Mouse (Mus musculus) stomach, postnatal 0 days (tissue): Measurements from ENCODE around the gene Klhl40. TPM values are rescaled to one million over a fixed set of nuclear protein-coding genes. Genes with fewer than 3 reads are reported as not detected.

Source experiments
- ATAC-seq: fragments of 200-750 bp; cut with Nextera tagmentation; 2 replicates; pipeline ENCODE4 v1.8.0; 2017; ENCODE audit not compliant: low FRiP score, low TSS enrichment
- DNase-seq: peaks from one replicate; pipeline ENCODE4 v3.0.0-alpha.2; 2016; ENCODE audit warnings: low spot score
- H3K27ac ChIP-seq: fragments of 300-500 bp; sonication (generic); replicated peaks from 2 replicates; pipeline ENCODE4 v1.5.1; 2014; ENCODE audit warnings: mild to moderate bottlenecking, control low read depth
- H3K27me3 ChIP-seq: fragments of 300-500 bp; sonication (generic); 2 replicates; pipeline ENCODE4 v1.6.1; 2014; ENCODE audit warnings: low read length; ENCODE audit not compliant: control insufficient read depth, insufficient read depth
- H3K36me3 ChIP-seq: fragments of 300-500 bp; sonication (generic); 2 replicates; pipeline ENCODE4 v1.6.1; 2014; ENCODE audit warnings: low read length, mixed read lengths; ENCODE audit not compliant: control insufficient read depth, insufficient read depth
- H3K4me1 ChIP-seq: fragments of 300-500 bp; sonication (generic); replicated peaks from 2 replicates; pipeline ENCODE4 v1.6.1; 2014; ENCODE audit warnings: antibody characterized with exemption; ENCODE audit not compliant: control insufficient read depth, insufficient read depth
- H3K4me2 ChIP-seq: fragments of 300-500 bp; sonication (generic); replicated peaks from 2 replicates; pipeline ENCODE4 v1.6.1; 2014; ENCODE audit warnings: low read depth, mild to moderate bottlenecking, control low read depth, moderate library complexity
- H3K4me3 ChIP-seq: fragments of 300-500 bp; sonication (generic); 2 replicates; pipeline ENCODE4 v1.5.1; 2014; ENCODE audit warnings: low read depth, low read length, control low read depth
- H3K9ac ChIP-seq: fragments of 300-500 bp; sonication (generic); 2 replicates; pipeline ENCODE4 v1.6.1; 2014; ENCODE audit warnings: mild to moderate bottlenecking, low read length, control low read depth, mixed read lengths
- H3K9me3 ChIP-seq: fragments of 300-500 bp; sonication (generic); 2 replicates; pipeline ENCODE4 v1.6.1; 2016; ENCODE audit warnings: low read length; ENCODE audit not compliant: control insufficient read depth
- CTCF ChIP-seq: IDR thresholded peaks from 2 replicates; pipeline ENCODE4 v1.5.1; 2016; ENCODE audit warnings: antibody characterized with exemption, low read depth, mild to moderate bottlenecking, moderate library complexity
- EP300 ChIP-seq: optimal IDR thresholded peaks from 2 replicates; pipeline ENCODE3; 2016; ENCODE audit warnings: antibody characterized with exemption
- WGBS: fragments of 180-500 bp; shearing (Covaris S2); extraction: QIAGEN DNeasy Blood & Tissue Kit; methylation state at CpG from one replicate; pipeline ENCODE4 v1.1.7; 2014; 5-methylcytosine and 5-hydroxymethylcytosine counted together
- polyA plus RNA-seq: library from polyadenylated mRNA; unstranded; fragments of >200 nt; fragmentation: Nextera tagmentation; extraction: Ambion mirVana; gene quantifications from 2 replicates; pipeline ENCODE4 v1.2.1, GENCODE M21; 2015

Klhl40 gene
- polyA plus RNA-seq, 1 experiment from 2014 or later: 0.42 TPM

DNA sequence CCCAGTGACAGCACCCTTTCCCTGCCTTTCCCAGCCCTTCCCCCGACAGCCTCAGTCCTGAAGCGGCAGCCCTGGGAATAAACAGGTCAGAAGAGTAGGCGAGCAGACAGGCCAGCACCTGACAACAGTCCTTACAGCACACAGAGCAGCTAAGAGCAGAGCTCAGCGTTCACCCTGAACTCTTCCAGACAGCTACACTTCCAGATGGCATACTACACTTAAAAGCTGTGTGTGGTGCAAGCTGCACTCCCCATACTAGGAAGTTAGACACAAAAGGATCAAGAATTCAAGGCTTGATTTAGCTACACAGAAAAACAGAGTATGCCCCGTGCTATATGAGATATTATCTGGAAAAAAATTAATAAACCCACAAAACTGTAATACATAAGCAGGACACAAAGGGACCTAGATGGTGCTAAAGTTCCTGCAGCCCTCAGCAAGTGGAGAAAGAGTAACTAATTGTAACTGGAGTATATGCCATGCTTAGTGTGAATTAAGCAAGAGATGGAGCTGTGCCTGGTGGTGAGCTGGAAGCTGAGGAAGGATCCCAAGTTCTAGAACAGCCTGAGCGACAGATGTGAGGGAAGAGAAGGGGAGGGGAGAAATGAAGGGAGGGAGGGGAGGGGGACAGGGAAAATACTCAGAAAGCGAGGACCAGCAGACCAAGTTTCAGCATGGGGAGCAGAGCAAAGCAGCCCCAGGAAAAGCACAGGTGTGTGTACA, 52.0 kb downstream of the Klhl40 start:
- DNase-seq (no peak), ATAC-seq (no peak)
- Histone ChIP-seq H3K9me3 (no peaks in the 10 kb centered on the region), H3K27me3 (no peaks in the 10 kb centered on the region), H3K27ac (no peak overlapping the region), H3K4me1 (no peaks in the 10 kb centered on the region), H3K36me3 (no peaks in the 10 kb centered on the region), H3K4me3 (no peak overlapping the region), H3K4me2 (no peak overlapping the region), H3K9ac (no peak overlapping the region)
- WGBS: 62% methylated on average over 7 of the region's 7 CpGs
- no peak for TF ChIP-seq EP300
- TF ChIP-seq CTCF: no peak

DNA sequence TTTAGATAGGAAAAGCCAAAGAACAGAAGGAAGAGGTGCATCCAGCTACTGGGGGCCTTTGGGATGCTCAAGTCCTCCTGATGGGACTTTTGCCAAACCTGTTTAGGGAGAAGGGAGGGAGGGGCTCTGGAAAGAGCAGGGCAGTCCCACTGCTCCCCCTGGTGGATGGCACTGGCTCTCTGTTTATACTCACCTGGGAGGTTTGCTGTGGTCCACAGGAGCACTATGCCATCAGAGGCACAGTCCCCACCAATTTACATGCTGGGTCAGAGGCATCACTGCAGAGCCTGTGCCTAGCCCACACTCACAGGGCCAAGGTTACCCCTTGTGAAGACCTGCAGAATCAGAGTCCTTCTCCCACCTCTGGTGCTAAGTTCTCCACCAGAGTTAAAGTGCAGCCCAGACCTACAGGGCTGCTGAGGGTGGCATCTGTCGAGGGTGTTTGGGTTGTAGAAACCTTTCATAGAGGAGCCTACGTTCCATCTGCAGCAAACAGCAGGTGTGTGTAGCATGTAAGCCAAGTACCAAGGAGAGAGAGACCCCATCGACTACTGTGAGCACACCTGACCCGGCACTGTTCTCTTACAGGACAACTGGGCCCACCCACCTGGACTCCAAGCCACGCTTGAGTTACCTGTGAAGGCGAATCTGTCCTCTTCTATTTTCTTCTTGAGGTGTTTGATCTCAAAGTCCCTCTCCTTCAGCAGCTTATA, 53.0 kb downstream of the Klhl40 start:
- 81% methylated on average over 6 of the region's 6 CpGs for WGBS
- Histone ChIP-seq H3K4me2 (no peak overlapping the region), H3K36me3 (no peaks in the 10 kb centered on the region), H3K27ac (no peak overlapping the region), H3K4me3 (no peak overlapping the region), H3K9ac (no peak overlapping the region), H3K4me1 (no peaks in the 10 kb centered on the region), H3K27me3 (no peaks in the 10 kb centered on the region), H3K9me3 (no peaks in the 10 kb centered on the region)
- TF ChIP-seq CTCF (peak; percentile 76), EP300 (no peak)
- DNase-seq: peak; percentile 66
- ATAC-seq: 0 out of 2 replicates have a peak, but pooled peaks have one; percentile 16

- peak; percentile 55; the same call in 1 of the 2 replicates for ATAC-seq
- TF ChIP-seq CTCF (peak; percentile 91), EP300 (no peak)
- no peak overlapping the region for H3K4me3 ChIP-seq
- no peak overlapping the region for H3K9ac ChIP-seq
- WGBS: 26% methylated on average over 6 of the region's 6 CpGs
- no peaks in the 10 kb centered on the region for H3K36me3 ChIP-seq
- DNase-seq: peak; percentile 78
- no peak overlapping the region for H3K4me2 ChIP-seq
- no peaks in the 10 kb centered on the region for H3K27me3 ChIP-seq
- H3K27ac ChIP-seq: no peak overlapping the region
- H3K4me1 ChIP-seq: no peaks in the 10 kb centered on the region
- no peaks in the 10 kb centered on the region for H3K9me3 ChIP-seq
Observed at GRCm38 (mm10) chr9:121830956-121831293, 53.5 kb downstream of the Klhl40 start.

Other genes with a start within 250 kb of the Klhl40 start
- 0.15 and 0.21 TPM in 2 replicates for gene Lyzl4, start 135.5 kb upstream of the Klhl40 start, polyA plus RNA-seq
- gene Vipr1, start 134.9 kb upstream of the Klhl40 start, polyA plus RNA-seq: 0.47 and 0.51 TPM in 2 replicates
- 5.0 and 6.8 TPM in 2 replicates for gene Sec22c, start 72.1 kb upstream of the Klhl40 start, polyA plus RNA-seq
- 106 and 119 TPM in 2 replicates for gene Ss18l2, start 67.3 kb upstream of the Klhl40 start, polyA plus RNA-seq
- 27.7 and 32.0 TPM in 2 replicates for gene Nktr, start 58.4 kb upstream of the Klhl40 start, polyA plus RNA-seq
- 8.0 and 10.5 TPM in 2 replicates for gene Zfp651, start 18.3 kb upstream of the Klhl40 start, polyA plus RNA-seq
- gene Hhatl, start 14.9 kb downstream of the Klhl40 start, polyA plus RNA-seq: 1.5 and 2.0 TPM in 2 replicates
- gene Ccdc13, start 61.9 kb downstream of the Klhl40 start, polyA plus RNA-seq: 0.16 and 0.19 TPM in 2 replicates
- gene Higd1a, start 80.8 kb downstream of the Klhl40 start, polyA plus RNA-seq: 631 and 679 TPM in 2 replicates
- 0.28 and 0.35 TPM in 2 replicates for gene Ackr2, start 120.7 kb downstream of the Klhl40 start, polyA plus RNA-seq
- gene Cyp8b1, start 138.7 kb downstream of the Klhl40 start, polyA plus RNA-seq: 0.85 and 1.2 TPM in 2 replicates
- gene Fam198a, start 173.4 kb downstream of the Klhl40 start, polyA plus RNA-seq: 2.7 and 2.8 TPM in 2 replicates
- 6.6 and 7.3 TPM in 2 replicates for gene Pomgnt2, start 219.5 kb downstream of the Klhl40 start, polyA plus RNA-seq